Mouse (Mus musculus) heart, embryonic 15.5 days (tissue): ENCODE results near the gene Tnfrsf9. TPM values are rescaled to one million over a fixed set of nuclear protein-coding genes. Genes with fewer than 3 reads are reported as not detected.

Experiments
- ATAC-seq: fragments of 200-750 bp; cut with Nextera tagmentation; replicated peaks from 2 replicates; pipeline ENCODE4 v1.8.0; 2017; ENCODE audit warnings: low read depth, moderate TSS enrichment; ENCODE audit not compliant: insufficient number of reproducible peaks, insufficient read depth, low FRiP score
- H3K27ac ChIP-seq: fragments of 300-500 bp; sonication (generic); 2 replicates; pipeline ENCODE4 v1.5.1; 2015; ENCODE audit warnings: mild to moderate bottlenecking, inconsistent platforms
- H3K27me3 ChIP-seq: fragments of 300-500 bp; sonication (generic); 2 replicates; pipeline ENCODE4 v1.6.1; 2015; ENCODE audit warnings: inconsistent platforms
- H3K36me3 ChIP-seq: fragments of 300-500 bp; sonication (generic); 2 replicates; pipeline ENCODE4 v1.6.1; 2015; ENCODE audit warnings: mild to moderate bottlenecking, inconsistent platforms
- H3K4me1 ChIP-seq: fragments of 300-500 bp; sonication (generic); replicated peaks from 2 replicates; pipeline ENCODE4 v1.6.1; 2015; ENCODE audit warnings: inconsistent platforms
- H3K4me2 ChIP-seq: fragments of 300-500 bp; sonication (generic); 2 replicates; pipeline ENCODE4 v1.6.1; 2015; ENCODE audit warnings: inconsistent platforms, mild to moderate bottlenecking, moderate library complexity
- H3K4me3 ChIP-seq: fragments of 300-500 bp; sonication (generic); 2 replicates; pipeline ENCODE4 v1.5.1; 2015; ENCODE audit warnings: mild to moderate bottlenecking, inconsistent platforms
- H3K9ac ChIP-seq: fragments of 300-500 bp; sonication (generic); 2 replicates; pipeline ENCODE4 v1.6.1; 2015; ENCODE audit warnings: mild to moderate bottlenecking, inconsistent platforms
- H3K9me3 ChIP-seq: fragments of 300-500 bp; sonication (generic); replicated peaks from 2 replicates; pipeline ENCODE4 v1.6.1; 2016; ENCODE audit warnings: inconsistent platforms
- WGBS: fragments of 180-500 bp; shearing (Covaris S2); methylation state at CpG from one replicate; pipeline ENCODE4 v1.1.7; 2015; ENCODE audit warnings: mixed read lengths; 5-methylcytosine and 5-hydroxymethylcytosine counted together
- polyA plus RNA-seq: library from polyadenylated mRNA; unstranded; fragments of >200 nt; fragmentation: Nextera tagmentation; extraction: Ambion mirVana; gene quantifications from 2 replicates; pipeline ENCODE4 v1.2.1, GENCODE M21; 2015

Gene Tnfrsf9
- polyA plus RNA-seq, 1 experiment from 2014 or later = 2.0 TPM

DNA sequence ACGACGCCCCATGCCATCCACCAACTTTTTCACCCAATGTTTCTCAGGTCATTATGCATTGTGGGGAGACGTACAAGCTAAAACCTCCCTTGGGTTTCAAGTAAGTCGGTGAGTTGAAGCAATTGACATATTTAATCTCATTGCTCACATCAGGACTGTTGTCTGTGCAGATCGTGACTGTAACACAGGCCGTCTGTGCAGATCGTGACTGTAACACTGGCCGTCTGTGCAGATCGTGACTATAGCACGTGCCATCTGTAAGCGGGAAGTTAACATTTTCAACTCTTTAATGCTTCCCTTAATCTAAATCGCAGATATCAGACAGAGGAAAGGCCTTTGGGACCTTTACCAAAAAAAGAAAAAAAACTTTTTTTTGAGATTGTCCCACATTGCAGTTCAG, 619 bp upstream of the Tnfrsf9 start:
- no peak for ATAC-seq
- peak overlapping the region; percentile 69 for H3K4me2 ChIP-seq
- H3K4me3 ChIP-seq = peak overlapping the region; percentile 70
- H3K27me3 ChIP-seq = no peaks in the 10 kb centered on the region
- H3K9ac ChIP-seq = peak overlapping the region; percentile 68
- peaks cover 20% of the 10 kb centered on the region for H3K4me1 ChIP-seq
- 13% methylated on average over 12 of the region's 12 CpGs for WGBS
- peak overlapping the region; percentile 86 for H3K27ac ChIP-seq
- H3K36me3 ChIP-seq = no peaks in the 10 kb centered on the region
- no peaks in the 10 kb centered on the region for H3K9me3 ChIP-seq

DNA sequence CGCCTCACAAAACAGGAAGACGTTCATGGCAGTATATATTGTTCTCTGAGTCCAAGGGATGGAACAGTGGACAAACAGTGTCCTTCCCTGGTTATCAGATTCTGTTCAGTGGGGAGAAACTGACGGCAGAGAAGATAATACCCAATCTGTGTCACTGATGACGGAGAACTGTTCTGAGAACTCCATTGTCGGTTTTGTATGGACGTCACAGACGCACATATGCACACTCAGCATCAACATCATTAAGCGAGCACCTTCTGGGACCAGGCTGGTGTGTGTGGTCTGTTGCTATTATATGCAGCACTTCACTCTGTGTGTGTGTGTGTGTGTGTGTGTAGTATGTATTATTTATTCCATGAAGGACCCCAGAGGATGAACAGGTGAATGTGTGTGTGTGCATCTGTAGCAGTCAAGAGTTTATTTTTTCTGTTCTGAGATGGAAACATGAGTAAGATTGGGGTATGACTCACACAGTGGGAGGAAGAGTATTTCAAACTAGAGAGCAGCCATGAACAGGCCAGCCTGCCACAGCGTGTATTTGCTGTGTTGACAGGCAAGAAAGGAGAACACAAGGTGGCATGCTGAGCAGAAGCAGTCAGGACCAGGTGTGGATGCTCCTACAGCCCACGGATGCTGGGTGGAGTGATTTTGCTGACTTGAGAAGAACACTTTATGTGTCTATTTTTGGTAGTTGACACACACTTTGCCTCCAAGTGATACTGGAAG, 982 bp downstream of the Tnfrsf9 start:
- 45% methylated on average over 10 of the region's 10 CpGs for WGBS
- no peaks in the 10 kb centered on the region for H3K9me3 ChIP-seq
- H3K4me3 ChIP-seq = peak overlapping the region; percentile 70
- no peaks in the 10 kb centered on the region for H3K27me3 ChIP-seq
- H3K36me3 ChIP-seq = no peaks in the 10 kb centered on the region
- H3K4me2 ChIP-seq = peak overlapping the region; percentile 69
- H3K27ac ChIP-seq = peak overlapping the region; percentile 86
- no peak for ATAC-seq
- peaks cover 13% of the 10 kb centered on the region for H3K4me1 ChIP-seq
- H3K9ac ChIP-seq = peak overlapping the region; percentile 68

DNA sequence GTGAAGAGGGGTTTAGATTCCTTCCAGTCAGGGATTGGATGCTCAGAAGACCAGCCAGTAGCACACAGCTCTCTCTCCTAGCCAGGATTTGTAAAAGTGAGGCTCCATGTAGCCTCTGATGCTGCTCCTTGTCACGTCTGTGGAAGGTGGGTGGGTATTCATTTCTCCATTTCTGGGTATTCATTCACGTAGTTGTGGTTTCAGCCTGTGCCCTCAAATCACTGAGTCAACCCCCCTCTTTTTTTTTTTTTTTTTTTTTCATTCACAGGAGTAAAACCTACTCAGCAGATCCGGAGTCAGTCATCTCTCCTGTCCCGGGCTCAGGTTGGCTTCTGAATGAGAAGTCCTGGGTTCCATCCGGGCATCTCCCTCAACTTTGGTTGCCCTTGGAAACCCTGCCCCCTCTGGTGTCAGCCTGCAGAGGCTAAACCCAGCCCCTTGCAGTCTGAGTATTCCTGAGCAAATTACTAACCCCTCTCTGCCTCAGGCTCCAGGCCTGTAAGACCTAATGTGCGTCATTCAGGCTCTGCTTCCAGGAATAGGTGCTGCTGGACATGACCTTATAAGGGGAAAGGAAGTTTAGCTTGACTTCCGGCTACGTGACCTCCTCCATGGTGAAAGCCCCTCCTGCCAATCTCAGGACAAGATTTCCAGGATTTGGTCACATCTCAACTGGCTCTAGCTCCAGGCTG, 3.1 kb downstream of the Tnfrsf9 start:
- peak overlapping the region; percentile 33; the same call in 1 of the 2 replicates for H3K27ac ChIP-seq
- 53% methylated on average over 8 of the region's 8 CpGs for WGBS
- H3K27me3 ChIP-seq = no peaks in the 10 kb centered on the region

DNA sequence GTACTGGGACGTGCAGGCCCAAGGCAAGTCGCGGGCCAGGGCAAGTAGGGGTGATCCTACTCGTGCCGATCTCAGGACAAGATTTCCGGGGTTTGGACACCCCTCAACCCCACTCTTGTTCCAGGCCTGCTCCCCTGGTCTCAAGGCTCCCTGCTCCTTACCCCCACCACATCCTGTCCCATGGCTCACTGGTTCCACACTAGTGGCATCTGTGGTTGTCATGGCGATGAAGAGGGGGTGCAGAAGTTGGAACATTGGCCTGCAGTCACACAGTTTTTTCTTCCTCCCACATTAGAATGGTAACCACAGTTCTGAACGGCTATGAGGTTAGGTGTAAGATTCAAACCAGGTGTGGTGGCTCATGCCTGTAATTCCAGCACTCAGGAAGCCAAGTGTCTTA, 6.8 kb downstream of the Tnfrsf9 start:
- Histone ChIP-seq H3K9me3 (no peaks in the 10 kb centered on the region), H3K27ac (no peak overlapping the region), H3K9ac (no peak overlapping the region), H3K4me3 (no peak overlapping the region), H3K27me3 (no peaks in the 10 kb centered on the region), H3K4me2 (no peak overlapping the region), H3K4me1 (0 out of 2 replicates have a peak, but pooled peaks cover 3% of the 10 kb centered on the region), H3K36me3 (no peaks in the 10 kb centered on the region)
- 0 out of 2 replicates have a peak, but pooled peaks have one; percentile 14 for ATAC-seq
- 77% methylated on average over 8 of the region's 8 CpGs for WGBS

More for the DNA sequence above, 3.1 kb downstream of the Tnfrsf9 start:
- Histone ChIP-seq H3K4me3 (no peak overlapping the region), H3K9ac (no peak overlapping the region), H3K4me1 (peaks cover 13% of the 10 kb centered on the region), H3K4me2 (no peak overlapping the region), H3K9me3 (no peaks in the 10 kb centered on the region), H3K36me3 (no peaks in the 10 kb centered on the region)
- ATAC-seq = no peak

DNA sequence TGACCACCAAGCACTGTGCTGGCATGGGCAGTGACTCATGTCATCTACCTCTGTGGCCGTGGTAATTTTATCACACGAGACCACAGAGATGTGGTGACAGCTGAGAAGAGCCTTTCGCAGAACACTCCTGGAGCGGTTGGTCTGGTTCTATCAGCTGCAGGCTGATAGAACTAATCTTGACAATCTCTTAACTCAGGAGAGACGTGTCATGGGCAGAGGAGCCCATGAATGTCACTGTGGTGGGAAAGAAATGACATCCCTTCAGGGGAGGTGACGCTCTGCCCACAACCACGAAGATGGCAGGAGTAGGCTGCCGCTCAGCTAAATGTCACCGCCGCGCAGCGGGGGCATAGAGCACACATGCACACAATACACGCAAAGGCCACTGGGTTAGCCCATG, 9.9 kb downstream of the Tnfrsf9 start:
- no peak for ATAC-seq
- WGBS = 56% methylated on average over 13 of the region's 13 CpGs
- H3K4me2 ChIP-seq = peak overlapping the region; percentile 17; the same call in 1 of the 2 replicates

DNA sequence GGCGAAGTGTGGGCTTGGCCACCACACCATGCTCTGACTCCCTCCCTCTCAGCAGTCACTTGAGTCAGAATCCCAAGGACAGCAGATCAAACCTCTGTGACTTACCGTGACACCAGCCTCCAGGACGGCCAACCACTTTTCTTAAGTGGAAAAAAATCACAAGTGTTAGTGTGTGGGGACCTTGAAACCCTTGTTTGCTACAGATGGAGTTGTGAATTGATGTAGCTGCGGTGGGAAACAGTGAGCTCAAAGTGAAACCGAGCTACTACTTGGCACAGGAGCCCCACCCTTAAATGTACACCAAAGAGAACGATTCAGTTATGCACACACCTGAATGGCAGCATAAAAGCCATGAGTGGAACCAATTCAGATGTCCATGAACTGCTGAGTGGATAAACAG, 10.6 kb downstream of the Tnfrsf9 start:
- 66% methylated on average over 6 of the region's 6 CpGs for WGBS
- ATAC-seq = no peak
- Histone ChIP-seq H3K9ac (no peak overlapping the region), H3K9me3 (no peaks in the 10 kb centered on the region), H3K4me2 (no peak overlapping the region), H3K27ac (no peak overlapping the region), H3K4me3 (no peak overlapping the region), H3K4me1 (0 out of 2 replicates have a peak, but pooled peaks cover 3% of the 10 kb centered on the region), H3K36me3 (no peaks in the 10 kb centered on the region), H3K27me3 (no peaks in the 10 kb centered on the region)

More for the DNA sequence above, 9.9 kb downstream of the Tnfrsf9 start:
- Histone ChIP-seq H3K27me3 (no peaks in the 10 kb centered on the region), H3K36me3 (no peaks in the 10 kb centered on the region), H3K4me1 (0 out of 2 replicates have a peak, but pooled peaks cover 3% of the 10 kb centered on the region), H3K27ac (no peak overlapping the region), H3K4me3 (no peak overlapping the region), H3K9ac (no peak overlapping the region), H3K9me3 (no peaks in the 10 kb centered on the region)

DNA sequence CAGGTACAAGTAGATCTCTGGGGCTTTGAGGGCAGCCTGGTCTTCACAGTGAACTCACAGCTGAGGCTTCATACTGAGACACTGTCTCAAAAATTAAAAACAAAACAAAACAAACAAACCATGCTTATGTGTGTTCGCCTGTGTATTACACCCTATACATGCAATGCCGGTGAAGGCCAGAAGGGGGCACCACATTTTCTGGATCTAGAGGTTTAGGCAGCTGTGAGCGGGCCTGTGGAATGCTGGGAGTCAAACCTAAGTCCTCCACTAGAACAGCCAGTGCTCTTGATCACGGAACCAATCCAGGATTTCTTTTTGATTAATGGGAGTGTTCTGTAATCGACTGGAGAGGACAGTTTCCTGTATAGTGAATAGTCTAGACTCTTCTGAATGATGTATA, 11.6 kb downstream of the Tnfrsf9 start:
- Histone ChIP-seq H3K9me3 (no peaks in the 10 kb centered on the region), H3K27me3 (no peaks in the 10 kb centered on the region), H3K4me1 (0 out of 2 replicates have a peak, but pooled peaks cover 3% of the 10 kb centered on the region), H3K4me2 (no peak overlapping the region), H3K9ac (no peak overlapping the region), H3K4me3 (no peak overlapping the region), H3K27ac (no peak overlapping the region), H3K36me3 (no peaks in the 10 kb centered on the region)
- no peak for ATAC-seq
- WGBS = 51% methylated on average over 5 of the region's 5 CpGs

DNA sequence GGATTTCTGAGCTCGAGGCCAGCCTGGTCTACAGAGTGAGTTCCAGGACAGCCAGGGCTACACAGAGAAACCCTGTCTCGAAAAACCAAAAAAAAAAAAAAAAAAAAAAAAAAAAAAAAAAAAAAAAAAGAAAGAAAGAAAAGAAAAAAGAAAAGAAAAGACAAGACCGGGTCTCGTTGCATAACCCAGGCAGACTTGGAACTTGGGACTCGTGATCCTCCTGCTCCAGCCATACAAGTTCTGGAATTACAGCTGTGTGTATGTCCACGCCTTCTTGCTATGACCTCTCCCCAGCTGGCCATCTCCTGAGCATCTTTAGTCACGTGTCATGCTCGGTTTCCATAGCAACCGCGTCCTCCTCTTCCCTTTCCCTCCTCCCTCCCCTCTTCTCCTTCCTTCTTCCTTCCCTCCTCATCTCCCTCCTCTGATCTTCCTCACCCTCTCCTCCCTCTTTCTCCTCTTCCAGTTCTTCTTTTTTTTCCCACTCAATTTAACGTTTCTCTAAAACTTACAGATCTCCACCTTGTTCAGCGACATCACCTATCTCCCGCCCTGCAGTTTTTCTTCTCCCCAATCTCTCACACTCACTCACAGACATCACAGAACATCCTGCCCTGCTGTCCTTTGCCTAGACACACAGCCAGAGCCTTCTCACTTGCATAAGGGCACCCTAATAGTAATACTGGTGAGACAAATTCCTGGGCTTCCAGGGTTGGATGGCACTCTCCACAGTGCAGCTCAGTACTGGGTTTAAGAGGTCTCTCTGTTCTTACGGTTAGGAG, 12.8 kb downstream of the Tnfrsf9 start:
- no peaks in the 10 kb centered on the region for H3K27me3 ChIP-seq
- no peak for ATAC-seq
- H3K4me2 ChIP-seq = no peak overlapping the region
- 45% methylated on average over 13 of the region's 14 CpGs for WGBS
- no peak overlapping the region for H3K9ac ChIP-seq
- no peaks in the 10 kb centered on the region for H3K9me3 ChIP-seq
- no peak overlapping the region for H3K4me3 ChIP-seq
- 0 out of 2 replicates have a peak, but pooled peaks cover 3% of the 10 kb centered on the region for H3K4me1 ChIP-seq
- no peak overlapping the region for H3K27ac ChIP-seq
- H3K36me3 ChIP-seq = no peaks in the 10 kb centered on the region

DNA sequence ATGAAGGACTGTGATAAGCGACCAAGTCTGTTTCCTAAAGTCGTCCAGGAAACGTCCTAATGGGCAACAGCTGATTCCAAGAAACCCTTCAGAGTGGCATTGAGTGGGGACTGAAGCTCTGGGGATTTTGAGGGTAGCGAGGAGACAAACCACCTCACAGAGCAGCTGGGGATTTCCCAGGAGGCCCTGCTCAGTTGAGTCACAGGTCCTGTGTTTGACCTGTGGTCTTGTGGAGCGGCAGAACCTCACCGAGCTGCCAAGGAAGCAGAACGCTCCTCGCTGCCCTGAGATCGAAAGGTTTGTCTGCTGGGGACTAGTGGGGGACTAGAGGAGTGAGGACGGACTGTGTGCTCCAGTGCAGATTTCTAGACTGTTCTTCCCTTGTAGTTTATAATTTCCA, 13.4 kb downstream of the Tnfrsf9 start:
- H3K27me3 ChIP-seq = no peaks in the 10 kb centered on the region
- no peak overlapping the region for H3K27ac ChIP-seq
- no peak overlapping the region for H3K4me3 ChIP-seq
- H3K36me3 ChIP-seq = no peaks in the 10 kb centered on the region
- H3K4me2 ChIP-seq = no peak overlapping the region
- H3K9ac ChIP-seq = no peak overlapping the region
- no peaks in the 10 kb centered on the region for H3K9me3 ChIP-seq
- 0 out of 2 replicates have a peak, but pooled peaks cover 3% of the 10 kb centered on the region for H3K4me1 ChIP-seq
- ATAC-seq = no peak
- 49% methylated on average over 10 of the region's 10 CpGs for WGBS

DNA sequence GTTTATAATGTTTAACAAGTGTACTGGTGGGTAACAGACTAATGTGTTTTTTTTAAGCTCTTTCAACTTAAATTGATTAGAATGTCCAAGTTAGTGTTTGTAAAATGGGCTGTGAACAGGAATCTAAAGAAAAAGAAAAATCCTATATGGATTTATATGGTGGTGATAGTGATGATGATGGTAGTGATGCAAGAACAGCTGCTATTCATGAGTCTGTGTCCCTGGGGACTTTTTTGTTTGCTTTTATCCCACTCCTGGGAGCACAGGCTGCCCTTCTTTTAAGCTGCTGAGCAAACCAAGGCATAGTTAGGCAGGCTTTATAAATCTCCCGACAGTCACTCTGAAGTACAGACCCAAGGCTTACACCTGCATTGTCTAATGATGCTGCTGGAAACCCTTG, 19.1 kb downstream of the Tnfrsf9 start:
- ATAC-seq = no peak
- Histone ChIP-seq H3K36me3 (no peaks in the 10 kb centered on the region), H3K9ac (no peak overlapping the region), H3K9me3 (no peaks in the 10 kb centered on the region), H3K4me3 (no peak overlapping the region), H3K4me2 (no peak overlapping the region), H3K27ac (no peak overlapping the region), H3K27me3 (no peaks in the 10 kb centered on the region), H3K4me1 (peaks cover 9% of the 10 kb centered on the region)
- 62% methylated on average over 1 of the region's 1 CpGs for WGBS
